Mouse (Mus musculus): ENCODE results near the gene Rhot2. TPM values are rescaled to one million over a fixed set of nuclear protein-coding genes. Genes with fewer than 3 reads are reported as not detected.

The Rhot2 gene
- polyA plus RNA-seq, 1 experiment from 2014 or later = 13.5 TPM

DNA sequence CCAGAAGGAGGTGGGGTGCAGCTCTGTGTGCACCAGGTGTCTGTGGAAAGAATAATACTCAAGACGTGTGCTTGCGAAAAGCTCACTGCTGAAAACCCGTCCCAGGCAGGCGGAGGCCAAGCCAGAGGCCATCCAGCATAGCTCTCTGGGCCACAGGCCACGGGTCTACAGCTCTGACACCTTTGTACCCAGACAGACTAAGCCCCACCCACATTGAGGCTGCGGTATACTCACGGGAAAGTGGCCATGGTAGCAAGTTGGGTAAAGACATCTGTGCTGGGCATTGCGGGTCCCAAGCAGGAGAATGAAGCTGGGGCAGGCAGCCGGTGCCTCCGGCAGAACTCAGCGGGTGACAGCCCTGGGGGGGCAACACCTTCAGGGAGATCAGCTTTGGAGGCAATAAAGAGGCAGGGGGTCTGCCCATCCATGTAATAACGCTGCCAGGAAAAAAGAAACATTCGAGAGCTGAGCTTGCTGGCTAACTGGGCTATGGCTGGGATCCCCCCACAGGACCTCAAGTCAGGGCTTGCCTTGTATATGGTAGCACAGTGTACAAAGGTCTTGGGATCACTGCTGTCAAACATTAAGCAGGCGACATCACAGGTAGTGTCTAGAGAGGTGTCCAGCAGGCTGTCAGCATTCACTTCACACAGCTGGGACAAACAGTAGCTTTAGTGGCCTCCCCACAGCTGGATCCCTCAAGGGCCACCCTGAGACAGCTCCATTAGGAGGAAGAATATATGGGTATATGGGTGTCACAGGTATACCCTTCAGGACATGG lies 5.0 kb downstream of the Rhot2 start:
- Histone ChIP-seq H3K27ac (peak overlapping the region; percentile 50), H3K4me2 (peak overlapping the region; percentile 9; the same call in 1 of the 2 replicates), H3K36me3 (peaks cover 74% of the 10 kb centered on the region), H3K4me1 (replicated peaks) (peaks cover 78% of the 10 kb centered on the region), H3K9me3 (replicated peaks) (no peaks in the 10 kb centered on the region), H3K9ac (no peak overlapping the region; the same call in 1 of the 2 replicates), H3K4me3 (replicated peaks) (no peak overlapping the region), H3K27me3 (no peaks in the 10 kb centered on the region)
- DNase-seq (no peak), ATAC-seq (ENCODE audit: low read depth) (no peak)
- WGBS (ENCODE audit: insufficient replicate concordance) = 80% methylated on average over 14 of the region's 14 CpGs

DNA sequence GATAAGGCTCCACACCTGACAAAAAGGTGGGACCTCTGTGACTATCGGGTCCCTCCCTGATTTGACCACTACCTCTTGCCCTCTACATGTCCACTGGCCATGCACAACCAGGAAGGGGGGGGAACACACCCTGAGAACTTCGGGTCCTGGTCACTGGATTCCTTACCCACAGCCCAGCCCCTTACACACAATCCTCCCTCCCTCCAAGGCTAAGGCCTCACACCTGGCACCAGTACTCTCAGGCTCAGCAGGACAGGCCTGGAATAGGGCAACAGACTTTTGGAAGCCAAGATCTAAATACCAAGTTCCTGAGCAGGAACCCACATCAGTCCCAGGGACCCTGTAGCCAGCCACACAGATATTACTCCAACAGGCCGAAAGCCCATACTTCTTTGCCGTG lies 5.7 kb downstream of the Rhot2 start:
- WGBS (ENCODE audit: insufficient replicate concordance) = 71% methylated on average over 4 of the region's 4 CpGs
- no peaks in the 10 kb centered on the region for H3K9me3 ChIP-seq (replicated peaks)
- ATAC-seq (ENCODE audit: low read depth) = no peak

DNA sequence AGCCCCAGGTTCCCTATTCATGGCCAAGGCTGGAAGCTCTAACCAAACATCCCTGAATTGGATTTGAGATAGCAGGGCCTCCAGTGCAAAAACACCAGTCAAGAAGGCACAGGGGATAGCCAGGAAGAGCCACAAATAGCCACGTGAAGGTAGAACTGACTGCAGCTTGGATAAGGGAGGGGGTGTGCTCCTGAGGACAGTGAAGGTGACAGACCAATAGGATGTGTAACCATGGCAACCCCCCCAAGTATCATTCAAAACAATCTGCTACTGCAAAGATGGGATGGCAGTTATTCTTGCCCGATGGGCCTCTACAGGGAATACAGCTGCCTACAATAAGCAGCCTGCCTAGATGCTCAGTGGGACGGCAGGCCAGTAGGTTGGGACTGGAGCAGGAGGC lies 7.1 kb downstream of the Rhot2 start:
- WGBS (ENCODE audit: insufficient replicate concordance) = 52% methylated on average over 3 of the region's 3 CpGs
- H3K9me3 ChIP-seq (replicated peaks) = no peaks in the 10 kb centered on the region
- no peak for ATAC-seq (ENCODE audit: low read depth)
- DNase-seq = no peak
- H3K4me2 ChIP-seq = no peak overlapping the region
- peak overlapping the region; percentile 61 for H3K9ac ChIP-seq
- no peaks in the 10 kb centered on the region for H3K27me3 ChIP-seq
- H3K27ac ChIP-seq = peak overlapping the region; percentile 47; the same call in 1 of the 2 replicates
- peaks cover 74% of the 10 kb centered on the region for H3K4me1 ChIP-seq (replicated peaks)
- peaks cover 67% of the 10 kb centered on the region for H3K36me3 ChIP-seq
- no peak overlapping the region for H3K4me3 ChIP-seq (replicated peaks)

More for the DNA sequence above, 5.7 kb downstream of the Rhot2 start:
- Histone ChIP-seq H3K27me3 (no peaks in the 10 kb centered on the region), H3K4me1 (replicated peaks) (peaks cover 83% of the 10 kb centered on the region), H3K36me3 (peaks cover 76% of the 10 kb centered on the region), H3K4me3 (replicated peaks) (no peak overlapping the region), H3K4me2 (no peak overlapping the region), H3K9ac (no peak overlapping the region; the same call in 1 of the 2 replicates), H3K27ac (peak overlapping the region; percentile 50; the same call in 1 of the 2 replicates)
- no peak for DNase-seq

DNA sequence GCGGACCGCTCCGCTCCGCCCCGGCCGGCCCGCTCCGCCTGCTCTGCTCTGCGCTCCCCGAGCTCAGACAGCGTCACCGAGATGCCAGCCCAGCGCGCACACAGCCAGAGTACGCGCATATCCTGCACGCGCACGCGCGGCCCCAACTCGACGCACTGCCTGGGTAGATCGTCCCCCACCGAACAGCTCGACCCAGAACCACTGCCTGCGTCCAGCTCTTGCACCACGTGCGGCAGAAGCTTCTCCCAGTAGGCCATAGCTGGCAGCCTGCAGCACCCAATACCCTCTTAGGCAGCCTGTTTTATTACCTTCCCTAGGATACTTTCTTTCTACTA lies 7.6 kb downstream of the Rhot2 start, which contains the start of gene Rhbdl1:
Rhbdl1 (minus strand) TSS at position 220 of the 335 bp plus-strand sequence.
- Histone ChIP-seq H3K4me3 (replicated peaks) (peak within 1 kb of the TSS; percentile 43), H3K4me2 (peak within 1 kb of the TSS; percentile 73), H3K4me1 (replicated peaks) (peaks cover 73% of the 10 kb centered on the region), H3K36me3 (peaks cover 62% of the 10 kb centered on the region), H3K9me3 (replicated peaks) (no peaks in the 10 kb centered on the region), H3K27ac (peak within 1 kb of the TSS; percentile 47), H3K27me3 (no peaks in the 10 kb centered on the region), H3K9ac (peak within 1 kb of the TSS; percentile 61)
- WGBS (ENCODE audit: insufficient replicate concordance) = 10% methylated on average over 28 of the region's 29 CpGs
- ATAC-seq (ENCODE audit: low read depth) = no peak
- DNase-seq = no peak

DNA sequence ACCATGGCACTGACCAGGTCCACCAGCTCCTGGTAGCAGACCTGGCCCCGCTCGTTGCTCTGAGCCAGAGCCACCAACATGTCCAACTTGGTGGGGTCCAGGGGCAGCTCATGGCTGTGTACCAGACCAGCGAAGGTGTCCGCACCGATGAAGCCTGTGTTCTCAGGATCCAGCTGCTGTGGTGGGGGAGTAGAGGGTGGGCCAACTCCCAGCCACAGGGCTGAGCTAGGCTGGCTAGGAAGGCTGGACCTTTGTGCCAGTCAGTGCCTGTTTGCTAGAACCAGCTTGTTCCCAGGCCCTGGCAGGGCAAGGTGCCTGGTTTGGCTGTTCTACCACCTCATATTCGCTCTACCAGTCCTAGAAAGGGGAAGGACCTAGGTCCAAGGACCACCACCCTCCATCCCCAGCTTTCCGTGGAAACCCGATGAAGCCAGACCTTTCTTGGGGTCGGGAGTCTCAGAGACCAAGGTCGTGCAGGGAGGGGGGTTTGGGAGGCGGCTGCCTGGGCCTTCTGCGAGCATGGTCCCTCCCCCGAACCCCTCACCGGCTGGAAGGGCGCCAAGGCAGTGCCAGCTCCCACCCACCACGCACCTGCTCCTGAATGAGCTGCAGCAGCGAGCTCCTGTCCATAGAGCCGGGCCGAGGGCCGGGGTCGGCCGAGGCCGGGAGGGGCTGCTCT lies 8.1 kb downstream of the Rhot2 start:
- no peak for DNase-seq
- no peaks in the 10 kb centered on the region for H3K27me3 ChIP-seq
- H3K4me2 ChIP-seq = peak overlapping the region; percentile 73
- H3K4me1 ChIP-seq (replicated peaks) = peaks cover 78% of the 10 kb centered on the region
- WGBS (ENCODE audit: insufficient replicate concordance) = 26% methylated on average over 23 of the region's 23 CpGs
- H3K9ac ChIP-seq = peak overlapping the region; percentile 61
- peak overlapping the region; percentile 43 for H3K4me3 ChIP-seq (replicated peaks)
- peaks cover 62% of the 10 kb centered on the region for H3K36me3 ChIP-seq
- ATAC-seq (ENCODE audit: low read depth) = no peak
- no peaks in the 10 kb centered on the region for H3K9me3 ChIP-seq (replicated peaks)
- no peak overlapping the region; the same call in 1 of the 2 replicates for H3K27ac ChIP-seq

DNA sequence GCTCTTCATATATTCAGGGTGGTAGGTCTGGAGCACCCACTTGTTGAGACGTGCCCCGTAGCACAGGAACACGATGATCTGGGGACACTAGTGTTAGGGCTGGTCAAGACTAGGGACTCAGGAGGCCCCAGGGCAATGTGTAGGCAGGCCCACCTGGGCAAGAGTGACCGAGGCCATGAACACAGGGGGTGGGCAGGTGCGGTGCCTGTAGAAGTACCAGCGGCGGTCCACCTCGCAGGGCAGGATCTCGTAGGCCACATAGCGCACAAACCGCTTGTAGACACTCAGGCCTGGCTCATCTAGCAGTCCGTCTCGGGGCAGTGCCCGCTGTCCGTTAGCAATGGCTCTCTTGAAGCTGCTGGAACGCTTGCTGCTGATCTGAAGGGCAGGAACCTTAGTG lies 8.8 kb downstream of the Rhot2 start:
- Histone ChIP-seq H3K4me2 (peak overlapping the region; percentile 73; the same call in 1 of the 2 replicates), H3K27ac (no peak overlapping the region), H3K4me1 (replicated peaks) (peaks cover 85% of the 10 kb centered on the region), H3K9me3 (replicated peaks) (no peaks in the 10 kb centered on the region), H3K27me3 (no peaks in the 10 kb centered on the region), H3K36me3 (peaks cover 62% of the 10 kb centered on the region), H3K9ac (no peak overlapping the region), H3K4me3 (replicated peaks) (no peak overlapping the region)
- ATAC-seq (ENCODE audit: low read depth) (no peak), DNase-seq (no peak)
- WGBS (ENCODE audit: insufficient replicate concordance) = 88% methylated on average over 16 of the region's 16 CpGs

DNA sequence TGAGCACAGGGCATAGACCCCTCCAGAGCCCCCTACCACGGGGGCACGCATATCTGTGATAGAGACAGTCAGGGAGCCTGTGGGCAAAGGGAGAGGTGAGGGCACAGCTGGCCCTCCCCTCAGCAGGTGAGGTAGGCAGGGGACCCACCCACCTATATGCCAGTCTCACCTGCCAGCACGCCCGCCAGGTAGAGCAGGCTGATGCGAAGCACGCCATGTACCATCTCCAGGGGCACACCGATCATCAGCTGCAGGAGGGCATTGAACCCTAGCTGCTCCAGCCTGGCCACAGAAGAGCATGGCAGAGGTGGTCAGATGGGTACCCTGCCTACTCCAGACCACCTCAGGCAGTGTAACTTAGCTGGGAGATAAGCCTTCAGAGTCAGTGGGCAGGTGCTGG lies 9.3 kb downstream of the Rhot2 start:
- Histone ChIP-seq H3K27me3 (no peaks in the 10 kb centered on the region), H3K4me3 (replicated peaks) (no peak overlapping the region), H3K36me3 (peaks cover 62% of the 10 kb centered on the region), H3K4me2 (peak overlapping the region; percentile 99), H3K4me1 (replicated peaks) (peaks cover 87% of the 10 kb centered on the region), H3K9me3 (replicated peaks) (no peaks in the 10 kb centered on the region), H3K27ac (no peak overlapping the region), H3K9ac (0 out of 2 replicates have a peak overlapping the region, but pooled peaks have one; percentile 92)
- WGBS (ENCODE audit: insufficient replicate concordance) = 74% methylated on average over 7 of the region's 7 CpGs
- DNase-seq = no peak
- ATAC-seq (ENCODE audit: low read depth) = no peak

DNA sequence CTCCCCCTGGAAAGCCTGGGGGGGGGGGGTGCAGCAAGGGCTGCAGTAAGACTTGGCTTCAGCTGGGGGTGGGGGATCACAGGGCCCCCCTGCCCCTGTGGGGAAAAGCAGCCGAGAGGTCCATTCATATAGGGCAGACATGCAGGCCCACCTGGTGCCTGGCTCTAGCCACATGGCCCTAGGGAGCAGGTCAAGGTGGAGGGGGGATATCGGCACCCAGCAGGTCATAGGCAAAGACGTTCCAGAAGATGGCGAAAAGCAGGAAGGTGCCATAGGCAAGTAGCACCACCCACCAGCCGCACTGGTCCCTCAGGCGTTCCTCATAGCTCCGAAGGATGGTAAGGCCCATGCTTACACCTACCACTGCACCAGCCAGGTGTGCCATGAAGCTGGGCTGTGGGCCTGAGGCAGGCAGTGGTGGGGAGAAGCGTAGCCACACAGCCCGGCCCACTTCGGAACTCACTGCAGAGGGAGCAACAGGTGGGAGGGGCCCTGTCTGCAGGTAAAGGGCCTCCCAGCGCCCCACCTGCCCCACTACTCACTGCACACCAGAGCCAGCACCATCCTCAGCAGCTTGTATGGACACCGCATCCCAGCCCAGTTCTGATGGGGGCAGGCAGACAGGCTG lies 9.9 kb downstream of the Rhot2 start:
- WGBS (ENCODE audit: insufficient replicate concordance) = 88% methylated on average over 12 of the region's 12 CpGs
- Histone ChIP-seq H3K4me1 (replicated peaks) (peaks cover 88% of the 10 kb centered on the region), H3K27ac (peak overlapping the region; percentile 93), H3K36me3 (peaks cover 62% of the 10 kb centered on the region), H3K4me3 (replicated peaks) (peak overlapping the region; percentile 85), H3K4me2 (peak overlapping the region; percentile 99), H3K27me3 (no peaks in the 10 kb centered on the region), H3K9me3 (replicated peaks) (no peaks in the 10 kb centered on the region), H3K9ac (peak overlapping the region; percentile 92)
- no peak for DNase-seq
- ATAC-seq (ENCODE audit: low read depth) = no peak

DNA sequence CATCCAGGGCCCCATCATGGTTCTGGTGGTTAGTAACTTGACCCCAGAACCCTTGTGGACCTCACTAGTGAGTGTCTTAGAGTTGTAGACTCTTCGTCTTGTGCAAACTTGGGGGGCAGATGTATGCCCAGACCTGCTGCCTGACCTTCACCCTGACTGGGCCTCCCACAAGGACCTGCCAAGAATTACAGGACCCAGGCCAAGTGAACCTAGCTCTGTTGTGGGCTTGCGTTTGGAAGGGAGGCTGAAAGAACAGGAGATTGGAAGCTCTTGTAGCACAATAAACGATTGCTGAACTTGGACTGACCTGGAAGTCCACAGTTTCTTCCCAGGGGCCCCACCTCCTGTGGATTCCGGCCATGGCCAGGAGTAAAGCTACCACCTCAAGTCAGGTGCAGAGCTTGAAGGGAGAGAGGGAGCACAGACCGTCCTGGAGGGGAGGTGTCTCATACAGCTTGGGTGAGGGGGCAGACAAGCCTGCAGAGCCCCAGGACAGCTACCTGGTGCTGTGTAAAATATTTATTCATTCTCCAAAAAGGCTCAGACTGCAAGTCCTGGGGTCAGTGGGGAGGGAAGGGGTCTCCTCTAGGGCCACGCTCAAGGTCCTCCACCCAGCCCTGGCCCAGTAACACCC lies 10.6 kb downstream of the Rhot2 start:
- Histone ChIP-seq H3K27ac (peak overlapping the region; percentile 93), H3K9me3 (replicated peaks) (no peaks in the 10 kb centered on the region), H3K36me3 (peaks cover 58% of the 10 kb centered on the region), H3K27me3 (no peaks in the 10 kb centered on the region), H3K9ac (peak overlapping the region; percentile 92), H3K4me3 (replicated peaks) (peak overlapping the region; percentile 85), H3K4me2 (peak overlapping the region; percentile 99), H3K4me1 (replicated peaks) (peaks cover 88% of the 10 kb centered on the region)
- no peak for ATAC-seq (ENCODE audit: low read depth)
- 34% methylated on average over 6 of the region's 6 CpGs for WGBS (ENCODE audit: insufficient replicate concordance)
- no peak for DNase-seq

DNA sequence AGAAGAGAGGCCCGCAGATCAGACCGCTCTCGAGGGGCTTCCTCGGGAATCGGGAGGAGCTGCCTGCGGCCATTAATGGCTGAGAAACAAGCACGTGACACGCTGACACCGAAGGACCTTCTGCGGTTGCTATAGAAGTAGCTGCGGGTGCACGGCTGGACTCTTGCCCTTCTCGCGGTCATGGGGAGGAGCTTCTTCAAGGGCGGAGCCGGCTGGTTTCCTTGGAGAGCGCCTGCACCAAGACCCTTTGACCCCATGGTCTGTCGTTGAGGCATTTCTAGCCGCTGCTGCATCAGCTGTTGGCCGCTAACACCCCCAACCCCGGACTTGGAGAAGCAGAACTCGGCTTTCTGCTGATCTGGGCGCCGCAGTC lies 11.4 kb downstream of the Rhot2 start, which contains the start of gene Stub1:
Stub1 (minus strand) TSS at position 114 of the 373 bp plus-strand sequence.
- Histone ChIP-seq H3K4me1 (replicated peaks) (peaks cover 88% of the 10 kb centered on the region), H3K27me3 (no peaks in the 10 kb centered on the region), H3K9ac (peak within 1 kb of the TSS; percentile 92), H3K36me3 (peaks cover 53% of the 10 kb centered on the region), H3K4me3 (replicated peaks) (peak within 1 kb of the TSS; percentile 85), H3K9me3 (replicated peaks) (no peaks in the 10 kb centered on the region), H3K4me2 (peak within 1 kb of the TSS; percentile 99), H3K27ac (peak within 1 kb of the TSS; percentile 93)
- ATAC-seq (ENCODE audit: low read depth) (peak; percentile 51), DNase-seq (peak; percentile 76)
- under 1% methylated on average over 24 of the region's 24 CpGs for WGBS (ENCODE audit: insufficient replicate concordance)

Data from liver, embryonic 13.5 days (tissue).